Mouse (Mus musculus): ENCODE data around the gene Ppp5c.
"Not testable (repeated sequence)": the region's sequence is repeated elsewhere in the genome, so short reads cannot be mapped to it uniquely, and the experiment has no call there.

Ppp5c gene

DNA sequence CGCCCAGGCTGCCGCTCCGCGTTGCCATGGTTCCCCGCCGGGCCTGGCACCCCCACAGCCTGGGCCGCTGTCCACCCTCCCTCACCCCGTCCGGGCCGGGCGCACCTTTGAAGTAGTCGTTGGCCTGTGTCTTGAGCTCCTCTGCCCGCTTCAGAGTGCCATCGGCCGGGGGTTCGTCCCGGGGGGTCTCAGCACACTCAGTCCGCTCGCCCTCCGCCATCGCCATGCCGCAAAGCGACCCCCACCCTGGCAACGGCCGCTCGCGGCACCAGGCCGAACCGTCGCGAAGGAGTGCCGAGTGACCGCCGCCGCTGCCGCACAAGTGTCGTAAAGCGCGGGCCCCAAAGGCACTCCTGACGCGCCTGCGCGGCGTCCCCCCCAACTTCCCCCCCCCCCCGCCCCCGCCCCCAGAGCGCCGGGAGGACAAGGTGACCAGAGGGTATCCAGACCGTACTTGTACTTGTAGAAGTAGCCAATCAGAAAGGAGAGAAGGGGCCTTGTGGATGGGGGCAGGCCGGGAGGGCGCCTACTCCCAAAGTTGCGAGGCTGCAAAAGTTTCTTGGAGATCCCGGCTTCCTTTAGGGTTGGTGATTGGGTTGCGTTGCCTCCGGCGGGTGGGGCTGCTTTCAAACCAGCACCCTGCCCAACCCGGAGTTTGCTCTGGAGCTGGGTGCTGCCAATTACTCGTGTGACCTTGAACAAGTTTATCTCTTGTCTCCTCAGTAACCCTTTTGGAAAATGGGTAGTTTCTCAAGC, at the start of gene Ppp5c:
Gene Ppp5c (minus strand): TSS at position 337 of the 756 bp plus-strand sequence.
- DNase-seq: peak; percentile 88 to 93

DNA sequence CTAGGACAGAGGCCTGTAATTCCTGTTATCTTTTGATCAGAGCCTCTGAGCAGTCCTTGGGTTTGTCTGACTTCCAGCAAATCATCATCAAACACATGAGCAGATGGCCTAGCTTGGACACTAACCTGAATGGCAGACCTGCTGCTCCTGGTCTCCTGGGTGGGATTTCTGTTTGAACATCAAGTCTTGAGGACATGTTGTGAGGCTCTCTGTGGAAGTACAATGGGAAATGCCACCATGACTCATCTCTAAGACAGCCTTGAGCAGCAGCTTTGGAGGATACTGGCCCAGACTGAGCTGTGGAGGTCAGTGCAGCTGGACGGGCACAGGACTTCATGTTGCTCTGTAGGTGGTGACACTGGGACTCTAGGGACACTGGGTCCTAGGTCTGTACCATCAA, 48.8 kb upstream of the Ppp5c start:
- no peak for DNase-seq

DNA sequence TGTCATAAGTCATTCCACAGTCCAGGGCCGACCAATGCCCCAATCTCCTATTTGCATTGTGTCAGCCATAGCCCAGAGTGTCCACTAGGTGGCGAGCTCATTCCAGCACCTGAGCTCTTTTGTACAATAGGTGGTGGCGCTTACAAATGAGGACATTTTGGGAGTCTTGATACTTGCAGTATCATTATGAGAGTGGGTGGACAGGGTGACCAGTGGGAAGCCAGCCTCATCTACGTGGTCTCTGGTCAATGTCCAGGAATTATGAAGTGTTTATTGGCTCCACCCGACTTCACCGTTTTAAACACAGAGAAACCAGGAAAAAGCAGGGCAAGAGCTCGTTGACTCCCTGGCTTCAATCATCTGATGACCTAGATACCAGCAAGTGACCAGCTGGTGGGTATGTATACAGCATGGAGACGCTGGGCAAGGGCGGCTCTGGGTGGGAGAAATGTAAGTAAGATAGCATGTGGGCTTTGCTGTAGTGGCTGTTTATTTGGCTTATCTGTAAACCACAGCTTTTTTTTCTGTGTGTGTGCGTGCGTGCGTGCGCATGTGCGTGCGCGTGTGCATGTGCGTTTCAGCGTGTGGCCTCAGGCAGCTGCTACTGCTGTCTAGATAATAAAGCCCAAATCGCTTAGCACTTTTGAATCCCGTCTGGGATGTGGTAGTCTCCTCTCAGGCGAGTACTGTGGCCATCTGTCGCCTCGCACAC, 46.3 kb upstream of the Ppp5c start, which contains the start of gene Psg16:
Gene Psg16 (plus strand): TSS at position 137 of the 712 bp plus-strand sequence.
- peak; percentile 40 to 53 for DNase-seq

- DNase-seq: no peak
Observed at GRCm38 (mm10) chr7:17073513-17073903, 45.8 kb upstream of the Ppp5c start.

DNA sequence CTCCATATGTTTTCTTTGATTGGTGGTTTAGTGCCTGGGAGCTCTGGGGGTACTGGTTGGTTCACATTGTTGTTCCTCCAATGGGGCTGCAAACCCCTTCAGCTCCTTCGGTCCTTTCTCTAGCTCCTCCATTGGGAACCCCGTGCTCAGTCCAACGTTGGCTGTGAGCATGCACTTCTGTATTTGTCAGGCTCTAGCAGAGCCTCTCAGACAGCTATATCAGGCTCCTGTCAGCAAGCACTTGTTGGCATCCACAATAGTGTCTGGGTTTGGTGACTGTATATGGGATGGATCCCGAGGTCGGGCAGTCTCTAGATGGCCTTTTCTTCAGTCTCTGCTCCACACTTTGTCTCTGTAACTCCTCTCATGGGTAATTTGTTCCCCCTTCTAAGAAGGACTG, 39.9 kb upstream of the Ppp5c start:
- not testable (repeated sequence) for DNase-seq

DNA sequence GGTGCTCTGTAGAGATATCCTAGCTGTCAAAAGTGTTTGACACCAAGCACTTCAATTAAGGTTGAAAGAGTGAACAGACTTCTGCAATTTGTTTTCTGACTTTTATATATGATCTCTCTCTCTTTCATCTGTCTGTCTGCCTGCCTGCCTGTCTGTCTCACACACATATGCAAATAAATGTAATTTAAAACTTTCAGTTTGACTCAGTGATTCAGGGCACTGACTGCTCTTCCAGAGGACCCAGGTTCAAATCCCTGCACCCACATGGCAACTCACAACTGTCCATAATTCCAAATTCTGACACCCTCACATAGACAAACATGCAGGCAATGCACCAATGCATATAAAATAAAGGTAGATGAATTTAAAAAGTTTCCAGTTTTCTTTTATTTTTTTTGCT, 39.3 kb upstream of the Ppp5c start:
- DNase-seq: no peak

DNA sequence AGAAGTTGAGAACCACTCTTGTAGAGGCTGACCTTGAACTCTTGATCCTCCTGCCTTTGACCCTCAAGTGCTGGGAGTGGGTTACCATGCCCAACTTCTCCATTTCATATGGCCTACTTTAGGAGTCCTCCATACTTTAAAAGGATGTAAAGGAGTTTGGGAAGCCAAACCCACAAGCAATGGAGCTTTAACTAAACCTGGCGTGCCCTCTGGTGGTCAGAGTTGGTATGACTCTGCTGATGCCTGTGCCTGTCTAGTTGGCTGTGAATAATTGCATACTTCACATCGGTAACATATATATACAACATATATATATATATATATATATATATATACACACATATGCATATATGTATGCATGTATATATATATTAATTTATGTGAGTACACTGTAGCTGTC, 38.7 kb upstream of the Ppp5c start:
- peak; percentile 77 to 85 for DNase-seq

DNA sequence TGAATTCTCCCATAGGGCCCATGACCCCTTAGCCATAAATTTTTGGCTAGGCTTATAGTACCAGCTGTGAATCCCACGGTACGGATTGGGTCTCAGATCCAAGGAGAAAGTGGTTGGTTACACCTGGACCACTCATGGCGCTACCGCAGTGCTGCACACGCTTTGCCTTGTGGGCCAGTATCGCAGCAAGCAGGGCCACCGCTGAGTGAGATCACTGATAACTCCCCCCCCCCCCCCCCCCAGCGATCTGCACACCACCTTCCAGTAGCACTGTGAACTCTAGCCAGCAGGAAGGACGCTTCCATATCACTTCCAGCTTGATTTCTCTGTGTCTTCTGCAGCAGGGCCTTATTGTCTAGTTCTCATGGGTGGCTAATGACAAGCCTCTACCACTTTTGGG, 37.9 kb upstream of the Ppp5c start:
- no peak for DNase-seq

DNA sequence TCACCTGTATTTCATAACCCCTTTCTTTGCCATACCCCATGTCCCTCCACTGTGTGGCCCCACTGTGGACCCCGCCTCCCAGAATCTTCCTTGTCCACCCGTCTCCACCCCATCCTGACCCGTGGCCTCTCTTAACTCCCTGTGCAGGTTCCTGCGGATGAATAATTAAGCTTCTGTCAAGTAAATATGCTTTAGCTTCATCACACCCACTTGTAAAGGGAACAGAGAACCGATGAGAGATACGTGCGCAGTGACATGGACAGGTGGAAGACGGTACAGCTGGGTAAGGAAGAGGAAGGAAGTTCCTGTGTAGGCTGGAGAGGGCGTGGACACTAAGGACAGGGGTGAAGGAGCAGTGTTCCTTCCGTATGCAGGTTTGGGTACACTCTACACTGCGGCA, 35.1 kb upstream of the Ppp5c start:
- peak; percentile 49 to 74 for DNase-seq

GRCm38 (mm10) chr7:17062389-17062788, 34.7 kb upstream of the Ppp5c start, which contains the start of gene Hif3a:
Gene Hif3a, minus strand, starts transcription at chr7:17062427.
- DNase-seq: peak; percentile 85 to 92

- DNase-seq: peak; percentile 73 to 85
Observed at GRCm38 (mm10) chr7:17060782-17061605, 33.3 kb upstream of the Ppp5c start.

DNA sequence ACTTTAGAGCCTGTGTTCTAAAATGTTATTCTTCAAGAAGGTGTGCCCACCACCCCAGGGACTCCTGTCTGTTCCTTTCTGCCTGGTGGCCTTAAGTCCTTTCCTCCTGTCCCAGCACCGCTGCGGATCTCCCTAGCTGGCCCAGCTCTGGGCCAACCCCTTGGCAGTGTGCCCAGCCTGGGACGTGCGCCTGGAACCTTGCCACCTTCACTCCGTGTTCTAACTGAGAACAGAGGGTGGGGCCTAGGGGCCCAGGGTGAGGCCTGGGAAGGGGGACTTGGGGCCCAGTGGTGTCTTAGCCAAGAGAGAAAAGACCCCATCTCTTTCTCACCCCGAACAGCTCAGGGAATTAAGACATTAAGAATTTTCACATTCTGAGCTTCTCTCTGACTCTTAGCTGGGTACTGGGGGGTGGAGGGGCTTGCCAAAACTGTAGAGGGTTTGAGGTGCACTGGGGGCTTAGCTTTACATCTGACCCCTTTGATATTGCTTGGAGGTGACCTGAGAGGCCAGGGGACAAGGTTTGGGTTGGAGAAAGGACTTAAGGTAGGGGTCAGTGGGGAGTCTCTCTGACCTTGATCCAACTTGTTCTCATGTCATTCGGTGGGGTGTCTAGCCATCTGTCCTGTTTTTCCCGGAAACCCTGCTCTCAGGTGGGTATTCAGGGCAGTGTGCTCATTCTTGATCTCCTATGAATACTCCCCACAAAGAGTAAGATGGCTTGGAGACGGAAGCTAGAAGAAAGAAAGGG, 32.5 kb upstream of the Ppp5c start:
- peak; percentile 97 to 98 for DNase-seq

GRCm38 (mm10) chr7:17059463-17059844, 31.7 kb upstream of the Ppp5c start:
- DNase-seq: no peak

DNA sequence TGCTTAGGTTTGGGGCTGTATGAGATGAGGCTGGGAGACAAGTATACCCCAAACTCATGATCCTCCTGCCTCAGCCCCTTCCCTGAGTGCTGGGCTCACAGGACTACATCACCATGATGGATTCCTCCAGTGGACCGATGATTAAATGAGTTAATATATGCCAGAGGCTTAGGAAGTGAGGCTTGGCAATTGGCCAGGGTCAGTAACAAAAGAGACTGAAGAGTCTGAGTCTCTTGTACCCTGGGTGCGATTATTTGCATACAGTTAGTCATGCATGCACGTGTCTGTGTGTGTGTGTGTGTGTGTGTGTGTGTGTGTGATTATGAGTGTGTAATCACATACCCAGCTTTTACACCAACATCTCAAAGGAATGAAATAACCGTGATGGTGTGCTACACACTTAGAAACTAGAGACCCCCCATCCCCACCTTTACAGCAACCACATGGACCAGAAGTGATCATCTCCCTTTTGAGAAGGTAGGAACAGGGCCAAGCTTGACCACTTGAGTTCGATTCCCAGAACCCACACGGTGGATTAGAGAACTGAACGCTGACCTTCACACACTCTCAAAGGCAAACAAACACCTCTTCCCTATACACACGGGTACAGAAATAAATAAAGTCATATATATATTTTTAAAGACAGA, 31.2 kb upstream of the Ppp5c start:
- peak; percentile 73 to 85 for DNase-seq

DNA sequence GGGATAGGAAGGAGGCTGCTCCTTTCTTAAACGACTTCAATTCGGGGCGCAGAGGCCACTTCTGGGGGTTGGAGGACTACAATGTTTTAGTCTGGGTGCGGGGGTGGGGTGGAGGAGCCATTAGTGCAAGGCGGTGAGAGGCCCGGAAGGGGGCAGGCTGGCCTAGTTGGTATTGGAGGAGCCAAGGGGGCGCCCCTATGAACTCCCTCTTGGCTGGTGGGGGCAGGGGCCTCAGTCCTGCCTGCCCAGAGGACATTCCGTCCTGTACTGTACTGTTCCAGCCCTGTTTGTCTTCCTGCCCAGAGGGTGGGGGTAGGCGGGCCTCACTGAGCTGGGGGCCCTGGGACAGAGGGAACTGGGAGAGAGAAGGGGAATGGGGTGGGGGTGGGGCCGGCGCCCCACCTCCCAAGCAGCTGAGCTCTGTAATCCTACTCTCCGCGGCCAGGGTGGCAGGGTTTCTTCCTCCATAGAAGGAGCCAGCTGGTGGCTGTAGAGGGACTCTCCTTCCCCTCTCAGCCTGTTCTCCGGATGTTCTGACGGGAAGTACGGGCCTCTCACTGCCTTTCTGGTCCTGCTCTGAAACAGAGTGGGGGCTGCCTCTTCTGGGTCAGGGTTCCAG, 30.5 kb upstream of the Ppp5c start:
- peak; percentile 94 to 98 for DNase-seq

DNA sequence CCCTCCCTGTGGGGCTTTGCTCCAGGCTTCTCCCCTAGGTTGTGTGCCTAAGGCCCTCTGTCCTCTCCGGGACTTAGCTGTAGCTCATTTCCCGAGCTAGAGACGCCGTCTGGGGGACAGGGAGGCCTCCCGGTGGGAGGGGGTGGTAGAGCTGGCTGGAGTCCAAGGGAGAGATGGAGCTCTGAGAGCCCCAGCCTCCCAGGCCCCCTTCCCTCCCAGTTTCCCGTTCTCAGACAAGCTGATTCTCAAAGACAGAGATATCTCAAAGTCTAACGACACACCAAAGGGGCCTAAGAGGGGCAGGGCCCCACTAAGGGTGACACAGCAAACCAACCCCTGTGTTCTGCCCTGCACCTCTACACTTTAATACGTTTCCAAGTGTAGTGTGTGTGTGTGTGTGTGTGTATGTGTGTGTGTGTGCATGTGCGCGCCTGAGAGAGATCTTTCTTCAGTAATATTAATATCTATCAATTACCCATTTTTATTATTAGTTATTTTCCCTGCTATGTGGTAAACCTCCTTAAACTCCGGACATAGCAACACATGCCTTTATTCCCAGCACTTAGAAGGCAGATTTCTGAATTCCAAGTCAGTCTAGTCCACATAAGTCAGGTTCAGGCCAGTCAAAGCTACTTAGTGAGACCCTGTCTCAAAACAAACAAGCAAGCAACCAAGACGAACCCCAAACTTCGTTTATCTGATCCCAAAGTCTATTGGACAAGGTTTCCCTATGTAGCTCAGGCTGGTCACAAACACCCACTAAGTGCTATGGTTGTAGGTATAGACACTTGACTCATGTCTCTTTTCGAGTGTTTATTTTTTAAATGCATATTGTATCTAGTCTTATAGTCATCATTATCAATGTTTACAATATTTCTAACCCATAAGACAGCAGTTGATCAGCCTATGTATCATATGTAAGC, 29.1 kb upstream of the Ppp5c start:
- peak; percentile 50 to 60 for DNase-seq

GRCm38 (mm10) chr7:17056081-17056581, 28.4 kb upstream of the Ppp5c start:
- DNase-seq: peak; percentile 94 to 97

- no peak for DNase-seq
Observed at GRCm38 (mm10) chr7:17055287-17055946, 27.7 kb upstream of the Ppp5c start.

DNA sequence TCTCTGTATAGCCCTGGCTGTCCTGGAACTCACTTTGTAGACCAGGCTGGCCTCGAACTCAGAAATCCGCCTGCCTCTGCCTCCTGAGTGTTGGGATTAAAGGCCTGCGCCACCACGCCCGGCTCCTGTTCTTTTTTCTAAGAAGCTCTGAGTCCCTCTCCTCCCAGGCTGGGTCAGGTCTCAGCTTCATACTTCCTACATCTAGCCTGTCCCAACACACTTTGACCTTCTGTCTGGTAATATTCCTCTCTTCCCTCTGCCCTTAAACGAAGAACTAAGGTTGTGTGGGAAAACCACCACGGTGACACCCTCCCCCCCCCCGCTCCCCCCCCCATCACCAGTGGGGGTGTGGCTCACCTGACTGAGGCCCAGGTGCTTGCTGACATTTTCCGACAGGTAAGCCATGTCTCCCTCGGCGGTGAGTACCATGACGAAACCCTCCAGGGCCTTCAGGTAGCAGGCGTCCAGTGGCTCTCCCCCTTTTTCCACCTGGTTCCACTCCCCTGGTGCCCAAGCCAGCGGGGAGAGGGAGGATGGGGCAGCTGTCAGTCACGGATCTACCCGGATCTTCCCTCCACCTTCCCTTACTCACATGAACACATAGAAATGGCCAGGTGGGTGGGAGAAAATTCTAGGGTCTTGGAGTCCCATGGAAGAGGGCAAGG, 26.7 kb upstream of the Ppp5c start:
- no peak for DNase-seq

All from lung, adult 18-20 months (tissue).